In genomic region chr5:111554551-111555311, GRCm38 (mm10) we compare ENCODE assay signal across 10 mouse cellular contexts.
DNase-seq lines count a peak whose midpoint lies in the region; ATAC-seq and TF ChIP-seq lines count a peak whose summit lies in the region.
"Had no signal": no experiment of that assay in that cellular context is flagged by ENCODE, and none has a peak within 500 bp of the region (broad histone marks: within the 10 kb centered on the region; RNA-seq: fewer than 3 reads in every experiment).

No protein-coding gene starts in this region.

- 8% methylated on average over 24 of the region's 24 CpGs for WGBS in hindbrain, embryonic 11.5 days
- WGBS in midbrain, embryonic 16.5 days, result 7% methylated on average over 24 of the region's 24 CpGs

- TF ChIP-seq CTCF in gastrocnemius, adult 2 months (IDR thresholded peaks at IDR 0.05), result no peak
- no peak for TF ChIP-seq CTCF in brain, embryonic 14.5 days (IDR thresholded peaks at IDR 0.05; ENCODE audit: borderline replicate concordance, extremely low read depth, insufficient read depth, insufficient read length)

- no peak for TF ChIP-seq POLR2A in brain, embryonic 14.5 days (IDR thresholded peaks at IDR 0.05; ENCODE audit: borderline replicate concordance, extremely low read depth, insufficient read depth, insufficient read length, poor library complexity, severe bottlenecking)

- peak; percentile 95 for ATAC-seq in hindbrain, embryonic 11.5 days (ENCODE audit: low FRiP score)
- ATAC-seq in midbrain, embryonic 16.5 days, result peak; percentile 89
- no peak for ATAC-seq in inflammation-experienced regulatory T-cells, adult 6 months

- H3K9me3 ChIP-seq in hindbrain, embryonic 11.5 days (ENCODE audit: control insufficient read depth, low read length), result no peaks in the 10 kb centered on the region
- no peaks in the 10 kb centered on the region for H3K9me3 ChIP-seq in midbrain, embryonic 16.5 days (replicated peaks; ENCODE audit: control insufficient read depth, low read length, poor library complexity, severe bottlenecking)

- no peaks in the 10 kb centered on the region for H3K27me3 ChIP-seq in hindbrain, embryonic 11.5 days (ENCODE audit: control insufficient read depth, insufficient read depth, low read length)
- no peaks in the 10 kb centered on the region for H3K27me3 ChIP-seq in midbrain, embryonic 16.5 days (ENCODE audit: control insufficient read depth, insufficient read depth, low read depth, low read length)

- DNase-seq in gastrocnemius, adult 2 months, result peak; percentile 6
- DNase-seq in gastrocnemius, postnatal 14 days, result no peak
- DNase-seq in brain, embryonic 14.5 days (ENCODE audit: low read depth), result peak; percentile 94
- peak; percentile 84 for DNase-seq in hindbrain, embryonic 11.5 days (ENCODE audit: low spot score)
- no peak for DNase-seq in left cerebral cortex, adult 11 months (ENCODE audit: low spot score)
- DNase-seq in cerebellum, postnatal 25 days, result no peak
- DNase-seq: B cell, adult 2 months; gastrocnemius, postnatal 10 days had no signal

- H3K4me2 ChIP-seq in hindbrain, embryonic 11.5 days (replicated peaks; ENCODE audit: low read depth, low read length), result no peak overlapping the region
- H3K4me2 ChIP-seq in midbrain, embryonic 16.5 days (ENCODE audit: low read length), result no peak overlapping the region

- intact Hi-C loops in gastrocnemius, adult 2 months (cut with DNase I), result no loop called here
- intact Hi-C loops in gastrocnemius, postnatal 14 days (cut with DNase I; ENCODE audit: low total_unique reads), result no loop called here

- no peaks in the 10 kb centered on the region for H3K36me3 ChIP-seq in hindbrain, embryonic 11.5 days (ENCODE audit: control insufficient read depth, insufficient read depth, low read length)
- no peaks in the 10 kb centered on the region for H3K36me3 ChIP-seq in midbrain, embryonic 16.5 days (ENCODE audit: control insufficient read depth, insufficient read depth, low read length)

- no peak overlapping the region for H3K27ac ChIP-seq in gastrocnemius, adult 2 months
- H3K27ac ChIP-seq in hindbrain, embryonic 11.5 days (ENCODE audit: low read depth, low read length), result peak overlapping the region; percentile 81
- peak overlapping the region; percentile 72 for H3K27ac ChIP-seq in midbrain, embryonic 16.5 days (ENCODE audit: low read length)

- H3K4me3 ChIP-seq in gastrocnemius, adult 2 months, result no peak overlapping the region
- H3K4me3 ChIP-seq in hindbrain, embryonic 11.5 days (ENCODE audit: low read depth, low read length), result no peak overlapping the region
- no peak overlapping the region for H3K4me3 ChIP-seq in midbrain, embryonic 16.5 days (ENCODE audit: low read depth, low read length)

- peaks cover 12% of the 10 kb centered on the region for H3K4me1 ChIP-seq in hindbrain, embryonic 11.5 days (replicated peaks; ENCODE audit: control insufficient read depth, insufficient read depth, low read length)
- H3K4me1 ChIP-seq in midbrain, embryonic 16.5 days (ENCODE audit: control insufficient read depth, insufficient read depth, low read length), result peaks cover 16% of the 10 kb centered on the region

- H3K9ac ChIP-seq in hindbrain, embryonic 11.5 days (ENCODE audit: low read depth, low read length), result peak overlapping the region; percentile 44
- H3K9ac ChIP-seq in midbrain, embryonic 16.5 days (ENCODE audit: low read depth, low read length), result peak overlapping the region; percentile 51

Comparison
In these comparisons a context has a peak if more than half of its experiments do, and no peak if none do; other contexts are left out.
1. DNase-seq: peak in gastrocnemius, adult 2 months (single experiment), brain, embryonic 14.5 days (single experiment) and hindbrain, embryonic 11.5 days (single experiment); none in gastrocnemius, postnatal 14 days (single experiment), left cerebral cortex, adult 11 months (single experiment) and cerebellum, postnatal 25 days (0 of 2).